Mouse (Mus musculus) embryonic facial prominence, embryonic 11.5 days (tissue): ENCODE measurements around the gene Pex12. TPM values are rescaled to one million over a fixed set of nuclear protein-coding genes. Genes with fewer than 3 reads are reported as not detected.
"Not testable (repeated sequence)": the region's sequence is repeated elsewhere in the genome, so short reads cannot be mapped to it uniquely, and the experiment has no call there.

Source experiments
- ATAC-seq: fragments of 200-750 bp; cut with Nextera tagmentation; replicated peaks from 2 replicates; pipeline ENCODE4 v1.8.0; 2017; ENCODE audit warnings: low read depth; ENCODE audit not compliant: insufficient number of reproducible peaks, low FRiP score, low TSS enrichment
- DNase-seq: peaks from one replicate; pipeline ENCODE4 v3.0.0-alpha.2; 2015; ENCODE audit warnings: low spot score
- H3K27ac ChIP-seq: fragments of 300-500 bp; sonication (generic); replicated peaks from 2 replicates; pipeline ENCODE4 v1.5.1; 2014; ENCODE audit warnings: mild to moderate bottlenecking, low read depth, low read length, control low read depth
- H3K27me3 ChIP-seq: fragments of 300-500 bp; sonication (generic); 2 replicates; pipeline ENCODE4 v1.6.1; 2014; ENCODE audit warnings: mild to moderate bottlenecking, low read length, moderate library complexity, mixed read lengths; ENCODE audit not compliant: control insufficient read depth, insufficient read depth
- H3K36me3 ChIP-seq: fragments of 300-500 bp; sonication (generic); replicated peaks from 2 replicates; pipeline ENCODE4 v1.6.1; 2014; ENCODE audit warnings: low read depth, mild to moderate bottlenecking, low read length, moderate library complexity, mixed read lengths; ENCODE audit not compliant: control insufficient read depth, insufficient read depth
- H3K4me1 ChIP-seq: fragments of 300-500 bp; sonication (generic); 2 replicates; pipeline ENCODE4 v1.6.1; 2014; ENCODE audit warnings: low read length, mixed read lengths; ENCODE audit not compliant: control insufficient read depth, insufficient read depth
- H3K4me2 ChIP-seq: fragments of 300-500 bp; sonication (generic); 2 replicates; pipeline ENCODE4 v1.6.1; 2014; ENCODE audit warnings: low read depth, mild to moderate bottlenecking, control low read depth, low read length, moderate library complexity
- H3K4me3 ChIP-seq: fragments of 300-500 bp; sonication (generic); 2 replicates; pipeline ENCODE4 v1.5.1; 2014; ENCODE audit warnings: low read depth, low read length, control low read depth
- H3K9ac ChIP-seq: fragments of 300-500 bp; sonication (generic); replicated peaks from 2 replicates; pipeline ENCODE4 v1.6.1; 2014; ENCODE audit warnings: mild to moderate bottlenecking, control low read depth, low read length
- H3K9me3 ChIP-seq: fragments of 300-500 bp; sonication (generic); replicated peaks from 2 replicates; pipeline ENCODE4 v1.6.1; 2016; ENCODE audit warnings: mild to moderate bottlenecking, low read length, inconsistent platforms, mixed read lengths; ENCODE audit not compliant: control insufficient read depth
- WGBS: fragments of 180-500 bp; shearing (Covaris S2); extraction: QIAGEN DNeasy Blood & Tissue Kit; methylation state at CpG from one replicate; pipeline ENCODE4 v1.1.7; 2014; 5-methylcytosine and 5-hydroxymethylcytosine counted together
- polyA plus RNA-seq: library from polyadenylated mRNA; unstranded; fragments of >200 nt; fragmentation: Nextera tagmentation; extraction: Ambion mirVana; gene quantifications from 2 replicates; pipeline ENCODE4 v1.2.1, GENCODE M21; 2014

Gene Pex12
- polyA plus RNA-seq, 1 experiment from 2014 or later = 13.8 TPM

DNA sequence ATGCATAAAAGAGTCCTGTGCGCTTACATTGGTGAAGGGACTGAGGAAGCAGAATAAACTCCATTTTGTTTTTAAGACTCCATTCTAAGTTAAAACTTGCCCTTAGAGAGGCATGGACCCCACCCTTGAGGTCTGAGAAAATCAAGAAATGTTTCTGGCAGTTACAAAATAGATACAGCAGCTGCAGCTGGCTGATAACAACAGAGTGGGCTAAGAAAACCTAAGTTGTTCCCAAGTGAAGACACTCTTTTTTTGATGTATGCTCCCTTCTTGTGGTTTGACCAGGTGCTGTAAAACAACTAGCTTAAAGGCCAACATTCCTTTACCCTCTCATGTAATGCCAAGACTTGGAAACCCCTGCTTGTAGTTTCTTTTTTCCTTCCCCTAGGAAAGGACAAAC, 39.7 kb downstream of the Pex12 start:
- ATAC-seq = no peak
- 95% methylated on average over 1 of the region's 1 CpGs for WGBS
- DNase-seq = no peak

DNA sequence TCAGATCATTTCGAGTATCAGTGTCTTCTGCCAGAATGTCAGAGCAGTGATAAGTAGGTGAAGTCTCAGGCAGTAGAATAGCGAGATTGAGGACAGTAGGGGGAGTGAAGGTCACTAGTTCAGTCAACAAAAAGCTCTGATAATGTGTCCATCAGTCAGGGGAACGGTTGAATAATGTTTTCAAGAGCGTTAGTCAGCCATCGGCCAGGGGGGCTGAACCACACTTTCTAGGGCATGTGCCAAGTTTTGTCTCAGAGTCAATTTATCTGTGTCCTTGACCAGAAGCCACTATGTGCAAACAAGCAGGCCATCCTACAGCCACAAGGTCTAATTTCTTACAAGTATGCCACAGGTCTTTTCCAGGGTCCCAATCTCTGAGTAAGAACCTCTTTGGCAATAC, 45.2 kb downstream of the Pex12 start:
- not testable (repeated sequence) for H3K27me3 ChIP-seq, H3K4me1 ChIP-seq, H3K9me3 ChIP-seq, H3K4me3 ChIP-seq, H3K4me2 ChIP-seq, H3K9ac ChIP-seq, H3K36me3 ChIP-seq, H3K27ac ChIP-seq, DNase-seq, ATAC-seq
- 70% methylated on average over 5 of the region's 5 CpGs for WGBS

More for the DNA sequence above, 39.7 kb downstream of the Pex12 start:
- Histone ChIP-seq H3K36me3 (no peaks in the 10 kb centered on the region), H3K4me2 (no peak overlapping the region), H3K9me3 (no peaks in the 10 kb centered on the region), H3K27ac (no peak overlapping the region), H3K9ac (no peak overlapping the region), H3K4me1 (no peaks in the 10 kb centered on the region), H3K27me3 (no peaks in the 10 kb centered on the region), H3K4me3 (no peak overlapping the region)

Other genes starting within 250 kb of the Pex12 start
- gene Slfn2, start 237.5 kb downstream of the Pex12 start, polyA plus RNA-seq = 1.5 and 1.8 TPM in 2 replicates
- 0.11 TPM in 1 of 2 replicates, not detected in the other for gene Slfn1, start 185.7 kb downstream of the Pex12 start, polyA plus RNA-seq
- gene Slfn4, start 127.4 kb downstream of the Pex12 start, polyA plus RNA-seq = not detected in 2 replicates
- 1.2 and 1.4 TPM in 2 replicates for gene Slfn3, start 111.3 kb downstream of the Pex12 start, polyA plus RNA-seq
- gene Slfn14, start 15.9 kb downstream of the Pex12 start, polyA plus RNA-seq = 0.56 and 0.81 TPM in 2 replicates
- gene Ap2b1, start 3.6 kb downstream of the Pex12 start, polyA plus RNA-seq = 93.5 and 96.0 TPM in 2 replicates
- 2.1 and 2.4 TPM in 2 replicates for gene Rasl10b, start 106.6 kb upstream of the Pex12 start, polyA plus RNA-seq
- gene Gas2l2, start 126.9 kb upstream of the Pex12 start, polyA plus RNA-seq = not detected in 2 replicates
- gene 1700020L24Rik, start 135.1 kb upstream of the Pex12 start, polyA plus RNA-seq = 0.38 and 0.54 TPM in 2 replicates
- gene Mmp28, start 160.5 kb upstream of the Pex12 start, polyA plus RNA-seq = 3.2 and 3.8 TPM in 2 replicates
- gene Taf15, start 170.5 kb upstream of the Pex12 start, polyA plus RNA-seq = 7.5 and 8.9 TPM in 2 replicates
- not detected in 2 replicates for gene Heatr9, start 219.6 kb upstream of the Pex12 start, polyA plus RNA-seq
- not detected in 2 replicates for gene Ccl5, start 227.9 kb upstream of the Pex12 start, polyA plus RNA-seq